Mouse (Mus musculus): Measurements from ENCODE around the gene Secisbp2l. TPM values are rescaled to one million over a fixed set of nuclear protein-coding genes. Genes with fewer than 3 reads are reported as not detected.

The Secisbp2l gene
- polyA plus RNA-seq, 1 experiment from 2014 or later = 23.9 TPM

DNA sequence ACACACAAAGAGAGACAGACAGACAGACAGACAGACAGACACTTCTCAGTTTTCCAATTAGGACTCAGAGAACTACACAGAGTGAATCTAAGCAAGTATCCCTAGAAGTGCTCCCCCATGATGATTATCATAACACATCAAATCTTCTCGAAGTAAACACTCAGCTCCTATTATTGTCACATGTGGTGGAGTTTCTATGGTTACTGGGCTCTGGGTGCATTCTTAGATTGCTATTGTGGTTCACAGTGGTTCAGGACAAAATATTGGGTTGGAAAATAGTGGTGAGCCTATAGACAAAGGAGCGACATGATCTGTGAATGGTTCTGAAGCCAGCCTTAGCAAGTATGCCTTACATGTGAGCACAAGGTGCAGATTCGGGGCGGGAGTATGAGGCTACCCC is 19.3 kb upstream of the Secisbp2l start:
- Histone ChIP-seq H3K36me3 (ENCODE audit: control insufficient read depth, insufficient read depth, low read length) (no peaks in the 10 kb centered on the region), H3K4me3 (ENCODE audit: low read length) (no peak overlapping the region), H3K9ac (ENCODE audit: low read depth, low read length) (no peak overlapping the region), H3K27me3 (replicated peaks; ENCODE audit: control insufficient read depth, insufficient read depth, low read length) (no peaks in the 10 kb centered on the region), H3K9me3 (ENCODE audit: control insufficient read depth, low read length) (peaks cover 2% of the 10 kb centered on the region; the same call in 1 of the 2 replicates), H3K27ac (ENCODE audit: low read depth, low read length) (no peak overlapping the region), H3K4me2 (ENCODE audit: low read length) (no peak overlapping the region), H3K4me1 (ENCODE audit: control insufficient read depth, insufficient read depth, low read depth, low read length) (no peaks in the 10 kb centered on the region)
- no peak for ATAC-seq
- WGBS = 73% methylated on average over 4 of the region's 4 CpGs

DNA sequence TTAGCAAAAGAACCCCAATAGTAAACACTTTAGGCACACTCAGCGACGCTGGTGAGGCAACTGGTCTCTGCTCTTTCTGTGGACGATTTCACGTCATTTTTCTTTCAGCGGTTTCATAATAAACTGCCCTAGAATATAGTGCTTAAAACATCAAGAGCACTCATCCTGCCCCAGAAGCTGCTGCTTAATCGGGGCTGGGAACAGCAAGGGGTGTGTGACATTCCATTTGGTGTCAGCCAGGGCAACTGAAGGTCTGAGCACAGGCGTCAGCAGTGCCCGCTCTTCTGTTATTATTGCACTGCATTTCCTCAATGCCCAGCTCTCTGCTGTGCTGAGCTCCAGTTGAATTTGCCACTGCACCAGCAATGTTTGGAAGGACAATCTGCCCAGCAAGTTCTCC is 18.4 kb upstream of the Secisbp2l start:
- Histone ChIP-seq H3K4me2 (ENCODE audit: low read length) (no peak overlapping the region), H3K9me3 (ENCODE audit: control insufficient read depth, low read length) (peaks cover 2% of the 10 kb centered on the region; the same call in 1 of the 2 replicates), H3K27ac (ENCODE audit: low read depth, low read length) (no peak overlapping the region), H3K4me1 (ENCODE audit: control insufficient read depth, insufficient read depth, low read depth, low read length) (no peaks in the 10 kb centered on the region), H3K36me3 (ENCODE audit: control insufficient read depth, insufficient read depth, low read length) (no peaks in the 10 kb centered on the region), H3K27me3 (replicated peaks; ENCODE audit: control insufficient read depth, insufficient read depth, low read length) (no peaks in the 10 kb centered on the region), H3K4me3 (ENCODE audit: low read length) (no peak overlapping the region), H3K9ac (ENCODE audit: low read depth, low read length) (no peak overlapping the region)
- 64% methylated on average over 8 of the region's 8 CpGs for WGBS
- no peak for ATAC-seq

DNA sequence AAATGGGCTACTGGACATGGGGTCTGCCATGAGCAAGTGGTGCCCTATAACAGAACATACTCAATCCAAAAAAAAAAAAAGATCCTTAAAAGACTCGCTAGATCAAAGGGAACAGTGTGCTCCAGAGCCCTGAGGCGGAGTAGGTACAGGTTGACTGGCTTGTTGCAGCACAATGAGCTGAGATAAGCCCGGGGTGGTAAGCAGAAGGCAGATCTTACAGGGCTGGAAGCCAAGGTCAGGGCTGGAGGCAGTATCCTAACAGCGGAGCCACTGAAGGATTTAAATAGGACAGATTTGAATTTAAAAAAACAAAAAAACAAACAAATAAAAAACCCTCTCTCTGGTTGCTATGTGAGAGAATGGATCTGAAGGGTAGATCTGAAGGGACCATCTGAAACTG is 17.8 kb upstream of the Secisbp2l start:
- H3K4me2 ChIP-seq (ENCODE audit: low read length) = no peak overlapping the region
- H3K27me3 ChIP-seq (replicated peaks; ENCODE audit: control insufficient read depth, insufficient read depth, low read length) = no peaks in the 10 kb centered on the region
- no peak overlapping the region for H3K27ac ChIP-seq (ENCODE audit: low read depth, low read length)
- no peak for ATAC-seq
- no peak overlapping the region for H3K9ac ChIP-seq (ENCODE audit: low read depth, low read length)
- no peak overlapping the region for H3K4me3 ChIP-seq (ENCODE audit: low read length)
- H3K36me3 ChIP-seq (ENCODE audit: control insufficient read depth, insufficient read depth, low read length) = no peaks in the 10 kb centered on the region
- H3K4me1 ChIP-seq (ENCODE audit: control insufficient read depth, insufficient read depth, low read depth, low read length) = no peaks in the 10 kb centered on the region
- H3K9me3 ChIP-seq (ENCODE audit: control insufficient read depth, low read length) = no peaks in the 10 kb centered on the region
- WGBS = 75% methylated on average over 4 of the region's 4 CpGs

DNA sequence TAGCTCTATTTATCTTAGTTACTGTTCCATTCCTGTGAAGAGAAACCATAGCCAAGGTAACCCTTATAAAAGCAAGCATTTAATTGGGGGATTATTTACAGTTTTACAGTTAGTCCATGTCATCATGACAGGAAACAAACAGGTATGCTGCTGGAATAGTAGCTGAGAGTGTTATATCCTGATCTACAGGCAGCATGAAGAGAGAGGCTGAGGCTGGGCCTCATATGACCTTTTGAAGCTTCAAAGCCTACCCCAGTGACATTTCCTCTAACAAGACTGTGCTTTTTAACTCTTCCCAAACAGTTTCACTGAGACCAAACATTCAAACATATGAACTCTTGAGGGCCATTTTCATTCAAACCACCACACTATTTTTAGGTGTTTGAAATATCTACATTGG is 15.2 kb upstream of the Secisbp2l start:
- H3K4me1 ChIP-seq (ENCODE audit: control insufficient read depth, insufficient read depth, low read depth, low read length) = no peaks in the 10 kb centered on the region
- H3K9ac ChIP-seq (ENCODE audit: low read depth, low read length) = no peak overlapping the region
- no peaks in the 10 kb centered on the region for H3K9me3 ChIP-seq (ENCODE audit: control insufficient read depth, low read length)
- no peak for ATAC-seq
- no peak overlapping the region for H3K4me3 ChIP-seq (ENCODE audit: low read length)
- H3K36me3 ChIP-seq (ENCODE audit: control insufficient read depth, insufficient read depth, low read length) = no peaks in the 10 kb centered on the region
- H3K27me3 ChIP-seq (replicated peaks; ENCODE audit: control insufficient read depth, insufficient read depth, low read length) = no peaks in the 10 kb centered on the region
- no peak overlapping the region for H3K27ac ChIP-seq (ENCODE audit: low read depth, low read length)
- no peak overlapping the region for H3K4me2 ChIP-seq (ENCODE audit: low read length)

DNA sequence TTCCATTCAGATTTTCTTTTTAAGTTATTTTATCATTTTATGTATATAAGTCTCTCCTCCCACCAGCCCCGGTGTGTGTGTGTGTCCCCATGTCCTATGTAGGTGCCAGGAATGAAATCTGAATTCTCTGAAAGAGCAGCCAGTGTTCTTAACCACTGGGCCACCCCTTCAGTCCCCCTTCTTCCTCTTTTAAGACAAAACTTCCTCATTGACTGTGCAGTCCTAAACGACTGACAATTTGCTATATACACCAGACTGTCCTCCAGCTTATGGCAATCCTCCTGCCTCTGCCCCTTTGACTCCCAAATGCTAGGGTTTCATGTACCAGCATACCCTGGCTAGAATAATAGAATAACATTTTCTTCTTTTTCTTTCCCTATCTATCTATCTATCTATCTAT is 12.4 kb upstream of the Secisbp2l start:
- 84% methylated on average over 2 of the region's 2 CpGs for WGBS
- Histone ChIP-seq H3K27me3 (replicated peaks; ENCODE audit: control insufficient read depth, insufficient read depth, low read length) (no peaks in the 10 kb centered on the region), H3K27ac (ENCODE audit: low read depth, low read length) (no peak overlapping the region), H3K9ac (ENCODE audit: low read depth, low read length) (no peak overlapping the region), H3K4me3 (ENCODE audit: low read length) (no peak overlapping the region), H3K9me3 (ENCODE audit: control insufficient read depth, low read length) (no peaks in the 10 kb centered on the region), H3K36me3 (ENCODE audit: control insufficient read depth, insufficient read depth, low read length) (no peaks in the 10 kb centered on the region), H3K4me1 (ENCODE audit: control insufficient read depth, insufficient read depth, low read depth, low read length) (no peaks in the 10 kb centered on the region), H3K4me2 (ENCODE audit: low read length) (no peak overlapping the region)
- ATAC-seq = no peak

DNA sequence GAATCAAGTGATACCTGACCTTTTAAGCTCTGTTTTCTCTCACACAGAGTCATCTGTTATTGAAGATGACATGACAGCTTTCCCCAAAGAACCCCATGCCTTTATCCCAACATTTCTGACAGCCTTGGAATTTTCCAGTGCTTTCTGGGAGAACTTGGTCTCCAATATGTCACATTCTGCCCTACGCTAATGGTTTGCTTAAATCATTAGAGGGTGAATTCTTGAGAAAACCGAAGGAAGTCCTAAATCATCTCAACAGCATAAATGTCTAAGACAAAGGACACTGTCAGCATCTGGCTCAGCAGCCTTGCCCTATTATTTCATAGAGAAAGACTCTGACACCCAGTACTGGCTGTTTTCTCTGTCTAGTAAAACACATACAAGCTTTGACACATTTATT is 11.5 kb upstream of the Secisbp2l start:
- H3K4me3 ChIP-seq (ENCODE audit: low read length) = no peak overlapping the region
- 83% methylated on average over 2 of the region's 2 CpGs for WGBS
- H3K4me1 ChIP-seq (ENCODE audit: control insufficient read depth, insufficient read depth, low read depth, low read length) = no peaks in the 10 kb centered on the region
- H3K27me3 ChIP-seq (replicated peaks; ENCODE audit: control insufficient read depth, insufficient read depth, low read length) = no peaks in the 10 kb centered on the region
- H3K36me3 ChIP-seq (ENCODE audit: control insufficient read depth, insufficient read depth, low read length) = no peaks in the 10 kb centered on the region
- no peak overlapping the region for H3K4me2 ChIP-seq (ENCODE audit: low read length)
- no peak overlapping the region for H3K27ac ChIP-seq (ENCODE audit: low read depth, low read length)
- ATAC-seq = no peak
- H3K9me3 ChIP-seq (ENCODE audit: control insufficient read depth, low read length) = no peaks in the 10 kb centered on the region
- no peak overlapping the region for H3K9ac ChIP-seq (ENCODE audit: low read depth, low read length)

DNA sequence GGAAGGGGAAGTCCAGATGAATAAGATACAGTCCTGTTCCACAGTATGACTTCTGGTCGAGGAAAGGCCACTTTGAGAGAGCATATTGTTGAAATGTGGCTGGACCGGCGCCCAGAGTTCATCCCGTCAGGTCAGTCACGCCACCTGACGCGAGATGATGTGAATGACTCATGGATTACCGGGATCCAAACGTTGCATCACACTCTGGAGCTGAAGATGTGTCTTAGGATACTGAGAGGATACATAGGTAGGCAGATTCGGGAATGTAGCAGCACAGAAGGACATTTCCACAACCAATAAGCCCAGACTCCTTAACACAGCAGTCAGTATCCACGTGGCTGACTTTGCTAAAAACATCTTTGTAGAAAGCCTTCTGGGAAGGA is 10.2 kb upstream of the Secisbp2l start:
- Histone ChIP-seq H3K4me2 (ENCODE audit: low read length) (no peak overlapping the region), H3K36me3 (ENCODE audit: control insufficient read depth, insufficient read depth, low read length) (no peaks in the 10 kb centered on the region), H3K27ac (ENCODE audit: low read depth, low read length) (no peak overlapping the region), H3K9ac (ENCODE audit: low read depth, low read length) (no peak overlapping the region), H3K4me1 (ENCODE audit: control insufficient read depth, insufficient read depth, low read depth, low read length) (no peaks in the 10 kb centered on the region), H3K9me3 (ENCODE audit: control insufficient read depth, low read length) (no peaks in the 10 kb centered on the region), H3K4me3 (ENCODE audit: low read length) (no peak overlapping the region), H3K27me3 (replicated peaks; ENCODE audit: control insufficient read depth, insufficient read depth, low read length) (no peaks in the 10 kb centered on the region)
- ATAC-seq = no peak
- 85% methylated on average over 11 of the region's 11 CpGs for WGBS

DNA sequence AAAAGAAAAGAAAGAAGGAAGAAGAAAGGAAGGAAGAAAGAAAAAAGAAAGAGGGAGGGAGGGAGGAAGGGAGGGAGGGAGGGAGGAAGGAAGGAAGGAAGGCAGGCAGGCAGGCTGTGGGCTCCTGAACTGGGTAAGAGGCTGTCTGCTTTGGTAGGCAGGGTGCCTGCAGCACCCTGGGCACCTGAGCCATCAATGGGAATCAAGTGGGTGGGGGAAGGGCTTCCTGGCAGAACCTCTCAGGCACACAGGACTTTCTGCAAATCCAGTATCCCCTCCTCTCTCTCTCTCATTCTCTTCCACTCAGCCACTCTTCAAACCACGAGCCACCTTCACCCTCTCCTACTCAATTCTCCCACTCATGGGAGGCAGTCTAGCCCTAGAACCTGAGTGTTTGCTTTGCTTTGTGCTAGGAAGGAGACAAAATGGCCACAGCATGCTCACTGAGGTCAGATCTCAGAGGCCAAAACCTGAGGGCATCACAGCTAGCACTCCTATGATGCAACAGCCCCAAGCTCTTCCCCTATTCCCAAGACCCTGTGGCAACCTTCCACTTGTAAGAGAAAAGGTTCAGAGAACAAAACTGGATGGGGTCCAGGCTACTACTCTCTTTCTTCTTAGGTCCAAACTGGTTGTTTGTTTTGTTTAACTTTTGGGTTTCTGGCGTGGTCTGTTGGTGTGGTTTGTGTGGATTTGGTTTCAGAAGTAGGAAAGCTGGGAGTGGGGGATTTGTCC is 9.6 kb upstream of the Secisbp2l start:
- Histone ChIP-seq H3K4me1 (ENCODE audit: control insufficient read depth, insufficient read depth, low read depth, low read length) (no peaks in the 10 kb centered on the region), H3K4me2 (ENCODE audit: low read length) (no peak overlapping the region), H3K27ac (ENCODE audit: low read depth, low read length) (no peak overlapping the region), H3K36me3 (ENCODE audit: control insufficient read depth, insufficient read depth, low read length) (no peaks in the 10 kb centered on the region), H3K9me3 (ENCODE audit: control insufficient read depth, low read length) (no peaks in the 10 kb centered on the region), H3K27me3 (replicated peaks; ENCODE audit: control insufficient read depth, insufficient read depth, low read length) (no peaks in the 10 kb centered on the region), H3K4me3 (ENCODE audit: low read length) (no peak overlapping the region), H3K9ac (ENCODE audit: low read depth, low read length) (no peak overlapping the region)
- no peak for ATAC-seq
- 69% methylated on average over 2 of the region's 2 CpGs for WGBS

DNA sequence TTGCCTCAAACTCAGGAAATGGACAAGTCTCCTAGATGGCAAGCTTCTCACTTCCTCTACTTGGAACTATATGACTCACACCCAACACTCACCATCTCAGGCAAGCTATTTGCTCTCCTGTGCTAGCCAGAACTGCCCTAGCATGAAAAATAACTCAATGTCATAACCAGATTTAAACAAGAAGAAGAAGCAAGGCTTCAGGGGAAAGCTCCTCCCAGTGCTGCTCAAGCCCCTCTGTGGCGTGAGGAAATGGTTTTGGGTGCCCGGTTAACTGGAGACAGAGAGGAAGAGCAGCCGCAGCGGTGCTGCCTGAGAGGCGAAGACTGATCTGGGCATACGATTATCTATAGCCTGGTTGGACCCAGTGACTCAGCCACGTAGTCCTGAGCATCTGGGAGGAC is 8.8 kb upstream of the Secisbp2l start:
- Histone ChIP-seq H3K4me2 (ENCODE audit: low read length) (no peak overlapping the region), H3K27me3 (replicated peaks; ENCODE audit: control insufficient read depth, insufficient read depth, low read length) (no peaks in the 10 kb centered on the region), H3K36me3 (ENCODE audit: control insufficient read depth, insufficient read depth, low read length) (no peaks in the 10 kb centered on the region), H3K4me3 (ENCODE audit: low read length) (no peak overlapping the region), H3K27ac (ENCODE audit: low read depth, low read length) (no peak overlapping the region), H3K4me1 (ENCODE audit: control insufficient read depth, insufficient read depth, low read depth, low read length) (no peaks in the 10 kb centered on the region), H3K9ac (ENCODE audit: low read depth, low read length) (no peak overlapping the region), H3K9me3 (ENCODE audit: control insufficient read depth, low read length) (no peaks in the 10 kb centered on the region)
- no peak for ATAC-seq
- WGBS = 85% methylated on average over 7 of the region's 7 CpGs

DNA sequence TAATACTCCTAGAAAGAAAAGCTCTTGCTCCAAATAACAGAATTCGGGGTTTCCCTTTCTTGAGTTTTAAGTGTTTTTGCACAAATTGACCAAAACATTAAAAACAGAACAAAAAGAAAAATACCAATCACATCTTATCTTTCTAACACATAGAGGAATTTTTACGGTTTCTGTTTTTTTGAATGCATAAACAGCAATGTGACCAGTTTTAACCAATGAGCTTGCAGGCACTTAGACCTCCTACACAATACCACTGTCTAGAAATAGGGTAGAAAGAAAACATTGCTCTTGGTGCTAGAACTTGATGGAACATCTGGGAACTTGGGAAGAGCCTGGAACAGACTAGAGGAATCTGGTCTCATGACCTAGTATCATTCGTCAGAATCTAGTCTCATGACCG is 7.6 kb upstream of the Secisbp2l start:
- Histone ChIP-seq H3K4me1 (ENCODE audit: control insufficient read depth, insufficient read depth, low read depth, low read length) (no peaks in the 10 kb centered on the region), H3K9me3 (ENCODE audit: control insufficient read depth, low read length) (no peaks in the 10 kb centered on the region), H3K36me3 (ENCODE audit: control insufficient read depth, insufficient read depth, low read length) (no peaks in the 10 kb centered on the region), H3K9ac (ENCODE audit: low read depth, low read length) (no peak overlapping the region), H3K27me3 (replicated peaks; ENCODE audit: control insufficient read depth, insufficient read depth, low read length) (no peaks in the 10 kb centered on the region), H3K4me3 (ENCODE audit: low read length) (no peak overlapping the region), H3K4me2 (ENCODE audit: low read length) (no peak overlapping the region), H3K27ac (ENCODE audit: low read depth, low read length) (no peak overlapping the region)
- WGBS = 96% methylated on average over 4 of the region's 4 CpGs
- no peak for ATAC-seq
